Mouse (Mus musculus): ENCODE measurements at regions not wholly inside any gene's neighbourhood (a gene's known extent, or its start where the extent isn't known, plus 50 kb on each side); places are given as distances from the start of the nearest gene placed in this dataset.

- TF ChIP-seq CTCF (IDR thresholded peaks at IDR 0.05; ENCODE audit: extremely low read depth, insufficient read length, insufficient replicate concordance, low read depth, low read length): no peak
- TF ChIP-seq POLR2A (IDR thresholded peaks at IDR 0.05; ENCODE audit: low read depth, low read length): no peak
These were observed 171.3 kb downstream of the Ibtk start for GRCm38 (mm10) chr9:85577812-85578211.
